Mouse (Mus musculus): ENCODE measurements around the gene Olfr1178.

Gene Olfr1178

DNA sequence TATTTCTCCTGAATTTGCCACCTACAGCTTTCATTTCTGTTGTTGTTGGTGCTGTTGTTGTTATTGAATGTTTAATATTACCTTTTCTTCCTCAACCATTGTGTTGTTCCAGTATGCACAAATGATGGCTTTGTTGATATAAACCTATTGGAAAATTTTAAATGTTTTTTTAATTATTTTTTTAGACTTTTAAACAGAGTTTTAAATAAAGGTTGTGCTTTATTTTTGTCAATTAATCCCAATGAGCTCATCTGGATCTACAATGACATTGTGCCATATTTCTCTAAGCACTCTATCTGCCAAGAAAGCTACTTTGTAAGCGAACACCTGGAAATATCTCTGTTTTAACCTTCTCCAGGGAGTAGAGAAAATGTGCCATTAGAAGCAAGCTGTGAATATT lies at the start of gene Olfr1178:
Gene Olfr1178, plus strand, starts transcription at position 301 of the 400 bp plus-strand sequence.
- DNase-seq: no peak

DNA sequence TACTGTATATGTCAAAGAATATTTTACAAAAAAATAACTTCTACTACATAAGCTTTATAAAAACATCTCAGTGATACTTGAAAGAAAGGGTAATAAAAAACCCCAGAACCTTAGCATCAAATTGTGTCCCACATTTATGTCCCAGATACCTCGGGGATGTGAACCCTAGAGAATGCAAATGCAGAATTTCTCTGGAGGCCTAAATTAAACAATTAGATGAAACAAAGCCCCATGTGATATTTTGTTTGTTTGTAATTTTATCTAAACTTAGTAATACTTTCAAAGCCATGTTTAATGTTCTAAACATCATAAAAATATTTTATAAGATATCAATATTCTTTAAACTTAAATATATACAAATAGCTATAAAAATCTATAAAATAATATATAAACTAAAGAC lies 40.5 kb upstream of the Olfr1178 start, which contains the start of gene Olfr1177-ps:
Gene Olfr1177-ps, minus strand, starts transcription at position 101 of the 400 bp plus-strand sequence.
- DNase-seq: no peak

DNA sequence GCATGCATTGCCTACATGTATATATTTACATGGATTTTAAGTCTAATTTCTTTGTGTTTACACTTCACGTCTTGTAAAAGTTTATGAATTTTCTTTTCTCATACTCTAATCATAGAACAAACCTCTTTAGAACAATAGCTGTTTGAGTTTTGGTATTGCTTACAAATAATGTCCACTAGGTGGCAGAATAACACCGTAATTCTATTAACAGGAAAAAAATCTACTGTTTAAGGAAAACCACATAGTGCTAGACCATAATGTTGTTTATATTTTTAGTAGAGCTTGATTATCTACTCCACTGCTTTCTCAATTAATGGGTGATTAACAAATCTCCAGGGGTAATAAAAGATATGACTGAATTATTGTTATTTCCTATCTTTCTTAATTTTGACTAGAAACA lies 30.6 kb upstream of the Olfr1178 start:
- DNase-seq: no peak

DNA sequence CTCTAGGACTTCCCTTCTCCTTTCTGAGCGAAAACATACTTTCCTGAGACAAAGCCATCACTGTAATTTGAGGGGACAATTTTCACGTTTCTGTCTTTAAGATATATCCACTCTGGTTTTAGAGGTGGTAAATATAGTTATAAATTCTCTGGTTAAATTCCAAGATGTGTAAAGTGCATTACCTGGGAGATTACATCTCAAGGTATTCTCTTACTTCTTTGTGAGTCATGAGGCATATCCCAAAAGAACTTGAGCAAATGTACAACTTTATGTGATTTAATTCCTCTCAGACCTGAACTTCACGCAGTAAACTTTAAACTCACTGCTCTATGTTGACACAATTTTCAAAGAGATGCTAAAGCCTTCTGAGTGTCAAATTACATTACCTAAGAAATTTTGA lies 19.5 kb downstream of the Olfr1178 start, which contains the start of gene Olfr1179:
Gene Olfr1179, minus strand, starts transcription at position 101 of the 400 bp plus-strand sequence.
- DNase-seq: no peak

DNA sequence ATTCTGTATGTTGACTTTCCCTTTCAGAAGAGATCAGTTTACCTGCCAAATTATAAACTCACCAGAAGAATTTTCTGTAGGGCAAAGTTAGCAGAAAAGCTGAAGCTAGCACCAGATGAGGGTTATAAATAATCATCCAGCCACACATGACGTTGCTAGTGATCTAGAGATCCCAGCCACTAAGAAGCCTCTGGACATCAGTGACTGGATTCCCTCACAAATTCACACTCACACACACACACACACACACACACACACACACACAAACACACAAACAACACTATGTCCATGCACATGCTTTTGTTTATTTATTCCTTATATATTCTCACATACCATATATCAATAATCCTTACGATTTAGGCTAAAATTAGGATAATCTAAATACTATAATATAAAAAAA lies 32.2 kb downstream of the Olfr1178 start, which contains the start of gene Olfr1180:
Gene Olfr1180, minus strand, starts transcription at position 101 of the 400 bp plus-strand sequence.
- no peak for DNase-seq

DNA sequence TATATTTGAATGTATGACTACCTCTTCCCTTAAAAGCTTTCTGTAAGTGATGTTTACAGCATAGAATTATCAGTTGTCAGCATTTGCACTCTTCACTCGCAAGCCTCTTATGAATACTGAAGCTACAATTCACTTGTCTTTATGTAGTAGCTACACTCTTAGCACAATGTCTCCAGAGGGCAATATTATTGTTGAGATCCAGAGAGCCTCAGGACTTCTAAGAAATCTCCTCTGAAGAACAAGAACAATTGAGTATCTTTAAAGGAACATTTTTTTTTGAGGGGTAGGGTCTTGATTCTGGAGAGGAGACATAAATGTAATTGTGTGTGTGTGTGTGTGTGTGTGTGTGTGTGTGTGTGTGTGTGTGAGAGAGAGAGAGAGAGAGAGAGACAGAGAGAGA lies 39.2 kb downstream of the Olfr1178 start, which contains the start of gene Olfr1181:
Gene Olfr1181, minus strand, starts transcription at position 101 of the 400 bp plus-strand sequence.
- no peak for DNase-seq

DNA sequence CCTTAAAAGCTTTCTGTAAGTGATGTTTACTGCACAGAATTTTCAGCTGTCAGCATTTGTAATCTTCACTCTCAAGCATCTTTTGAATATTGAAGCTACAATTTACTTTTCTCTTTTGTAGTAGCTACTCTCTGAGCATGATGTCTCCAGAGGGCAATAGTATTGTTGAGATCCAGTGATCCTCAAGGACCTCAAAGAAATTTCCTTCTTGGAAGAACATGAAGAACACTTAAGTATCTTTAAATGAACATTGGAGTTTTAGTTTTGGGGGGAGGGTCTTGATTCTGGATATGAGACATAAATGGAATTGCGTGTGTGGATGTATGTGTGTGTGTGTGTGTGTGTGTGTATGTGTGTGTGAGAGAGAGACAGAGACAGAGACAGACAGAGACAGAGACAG lies 62.2 kb downstream of the Olfr1178 start, which contains the start of gene Gm13757:
Gene Gm13757, minus strand, starts transcription at position 101 of the 400 bp plus-strand sequence.
- DNase-seq: no peak
